Mouse (Mus musculus): ENCODE measurements around the gene Capsl. TPM values are rescaled to one million over a fixed set of nuclear protein-coding genes. Genes with fewer than 3 reads are reported as not detected.

Gene Capsl
- polyA plus RNA-seq, 1 experiment from 2014 or later = 0.61 TPM

DNA sequence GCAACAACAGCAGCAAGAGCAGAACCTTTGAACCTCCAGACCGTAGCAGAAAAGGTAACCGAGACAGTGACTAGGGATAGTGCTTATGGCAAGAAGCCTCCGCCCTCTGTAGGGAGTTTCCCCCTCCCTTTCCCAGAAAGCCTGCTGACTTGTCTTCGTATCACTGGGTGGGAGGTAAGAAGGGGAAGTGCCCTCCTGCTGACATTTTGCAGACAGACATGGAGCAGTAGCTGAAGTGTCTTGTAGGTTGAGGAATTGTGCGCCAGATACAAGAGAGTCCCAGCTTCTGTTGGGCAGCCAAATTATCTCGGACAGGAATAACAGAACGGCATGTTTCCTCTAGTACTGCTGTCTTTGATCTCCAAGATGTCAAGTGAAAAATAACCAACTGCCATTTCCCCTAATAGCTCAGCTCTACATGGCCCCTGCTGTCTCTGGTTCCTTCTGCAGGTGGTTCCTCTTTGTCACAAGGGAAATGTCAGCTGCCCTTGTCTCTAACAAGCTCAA, 27.7 kb downstream of the Capsl start:
- DNase-seq (ENCODE audit: low spot score, missing footprints) (no peak), ATAC-seq (ENCODE audit: low FRiP score) (no peak)
- WGBS = 79% methylated on average over 7 of the region's 7 CpGs
- no peak overlapping the region for H3K9ac ChIP-seq (ENCODE audit: low read length)
- H3K27ac ChIP-seq (ENCODE audit: low read depth, low read length) = no peak overlapping the region
- no peaks in the 10 kb centered on the region for H3K36me3 ChIP-seq (ENCODE audit: control insufficient read depth, insufficient read depth, low read length)
- no peaks in the 10 kb centered on the region for H3K9me3 ChIP-seq (ENCODE audit: control insufficient read depth, low read length)
- H3K4me1 ChIP-seq (ENCODE audit: control insufficient read depth, insufficient read depth, low read length) = no peaks in the 10 kb centered on the region
- H3K4me3 ChIP-seq (ENCODE audit: low read depth, low read length) = no peak overlapping the region
- H3K27me3 ChIP-seq (ENCODE audit: control insufficient read depth, insufficient read depth, low read length) = no peaks in the 10 kb centered on the region
- no peak overlapping the region for H3K4me2 ChIP-seq

DNA sequence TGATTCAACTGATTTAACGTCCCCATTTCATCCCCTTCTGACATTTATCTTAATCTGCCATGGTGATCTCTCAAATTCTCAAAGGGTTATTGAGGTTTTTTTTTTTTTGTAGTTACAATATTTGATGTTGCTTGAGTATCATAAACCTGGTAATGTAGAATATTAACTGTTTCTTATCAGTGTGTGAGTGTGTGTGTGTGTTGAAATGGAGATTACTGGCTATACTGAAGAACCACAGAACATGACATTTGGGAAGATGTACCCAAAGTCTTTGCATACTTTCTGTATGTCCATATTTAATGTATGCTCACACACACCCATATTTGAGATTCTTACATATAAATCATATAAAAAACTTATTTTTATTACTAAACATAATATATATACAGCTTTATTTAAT, 28.2 kb downstream of the Capsl start:
- 58% methylated on average over 1 of the region's 1 CpGs for WGBS
- ATAC-seq (ENCODE audit: low FRiP score) = no peak
- H3K9ac ChIP-seq (ENCODE audit: low read length) = no peak overlapping the region
- no peaks in the 10 kb centered on the region for H3K9me3 ChIP-seq (ENCODE audit: control insufficient read depth, low read length)
- H3K27me3 ChIP-seq (ENCODE audit: control insufficient read depth, insufficient read depth, low read length) = no peaks in the 10 kb centered on the region
- no peak overlapping the region for H3K4me2 ChIP-seq
- no peak overlapping the region for H3K4me3 ChIP-seq (ENCODE audit: low read depth, low read length)
- no peaks in the 10 kb centered on the region for H3K4me1 ChIP-seq (ENCODE audit: control insufficient read depth, insufficient read depth, low read length)
- no peaks in the 10 kb centered on the region for H3K36me3 ChIP-seq (ENCODE audit: control insufficient read depth, insufficient read depth, low read length)
- H3K27ac ChIP-seq (ENCODE audit: low read depth, low read length) = no peak overlapping the region
- no peak for DNase-seq (ENCODE audit: low spot score, missing footprints)

DNA sequence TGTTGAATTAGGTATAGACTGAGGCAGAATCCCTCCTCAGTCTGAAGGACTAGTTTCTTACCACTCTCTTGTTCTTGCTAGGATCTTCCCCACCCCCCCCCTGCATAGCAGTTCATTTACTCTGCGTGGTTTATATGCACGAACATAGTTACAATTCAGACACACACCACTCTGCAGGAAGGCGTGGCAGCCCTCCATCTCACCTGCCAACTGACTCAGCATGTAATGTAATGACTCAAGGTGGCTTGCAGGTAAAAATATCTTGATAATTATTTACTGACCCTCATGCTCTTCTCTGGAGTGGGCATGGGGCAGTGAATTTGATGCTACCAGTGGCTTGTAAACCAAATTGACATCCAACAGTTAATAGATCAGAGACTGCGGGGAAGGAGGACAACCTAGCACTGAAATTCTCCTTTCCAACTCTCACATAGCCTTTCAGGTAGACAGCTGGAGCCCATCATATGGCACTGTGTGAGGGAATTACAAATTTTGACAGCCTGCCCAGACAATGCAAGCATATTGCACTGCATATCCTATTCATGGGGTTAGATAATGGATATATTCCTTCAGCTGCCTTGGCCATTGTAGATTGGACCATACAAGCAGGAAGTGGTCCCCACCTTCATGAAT, 35.3 kb downstream of the Capsl start:
- Histone ChIP-seq H3K27ac (ENCODE audit: low read depth, low read length) (no peak overlapping the region), H3K4me2 (no peak overlapping the region), H3K4me3 (ENCODE audit: low read depth, low read length) (no peak overlapping the region), H3K27me3 (ENCODE audit: control insufficient read depth, insufficient read depth, low read length) (no peaks in the 10 kb centered on the region), H3K4me1 (ENCODE audit: control insufficient read depth, insufficient read depth, low read length) (no peaks in the 10 kb centered on the region), H3K36me3 (ENCODE audit: control insufficient read depth, insufficient read depth, low read length) (no peaks in the 10 kb centered on the region), H3K9me3 (ENCODE audit: control insufficient read depth, low read length) (no peaks in the 10 kb centered on the region), H3K9ac (ENCODE audit: low read length) (no peak overlapping the region)
- 86% methylated on average over 4 of the region's 4 CpGs for WGBS
- ATAC-seq (ENCODE audit: low FRiP score) (no peak), DNase-seq (ENCODE audit: low spot score, missing footprints) (no peak)

DNA sequence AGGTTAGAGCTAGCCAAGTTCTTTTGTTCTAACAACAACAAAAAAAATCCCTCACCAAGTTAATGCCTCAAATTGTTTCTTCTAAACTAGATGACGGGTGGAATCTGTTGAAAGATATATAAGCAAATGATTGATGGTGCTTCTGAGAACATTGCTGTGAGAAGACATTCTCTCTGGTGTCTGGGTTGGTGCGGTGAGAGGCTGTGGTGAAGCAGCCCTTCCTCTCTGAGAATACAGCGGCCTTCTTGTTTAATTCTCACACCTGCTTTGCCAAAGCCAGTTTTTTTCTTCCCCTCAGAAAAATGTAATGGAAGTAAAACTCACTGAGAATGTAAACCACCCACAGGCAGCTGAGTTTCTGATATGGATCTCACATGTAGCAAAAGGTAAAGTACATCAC, 36.3 kb downstream of the Capsl start:
- 76% methylated on average over 3 of the region's 3 CpGs for WGBS
- H3K9ac ChIP-seq (ENCODE audit: low read length) = no peak overlapping the region

GRCm38 (mm10) chr15:9472618-9473017, 36.8 kb downstream of the Capsl start:
- Histone ChIP-seq H3K4me3 (ENCODE audit: low read depth, low read length) (no peak overlapping the region), H3K9ac (ENCODE audit: low read length) (no peak overlapping the region), H3K27ac (ENCODE audit: low read depth, low read length) (no peak overlapping the region), H3K4me1 (ENCODE audit: control insufficient read depth, insufficient read depth, low read length) (no peaks in the 10 kb centered on the region), H3K9me3 (ENCODE audit: control insufficient read depth, low read length) (no peaks in the 10 kb centered on the region), H3K27me3 (ENCODE audit: control insufficient read depth, insufficient read depth, low read length) (no peaks in the 10 kb centered on the region), H3K36me3 (ENCODE audit: control insufficient read depth, insufficient read depth, low read length) (no peaks in the 10 kb centered on the region), H3K4me2 (no peak overlapping the region)
- 64% methylated on average over 3 of the region's 3 CpGs for WGBS
- ATAC-seq (ENCODE audit: low FRiP score) (no peak), DNase-seq (ENCODE audit: low spot score, missing footprints) (no peak)

More for the DNA sequence above, 36.3 kb downstream of the Capsl start:
- no peak overlapping the region for H3K27ac ChIP-seq (ENCODE audit: low read depth, low read length)
- no peak overlapping the region for H3K4me3 ChIP-seq (ENCODE audit: low read depth, low read length)
- ATAC-seq (ENCODE audit: low FRiP score) (no peak), DNase-seq (ENCODE audit: low spot score, missing footprints) (no peak)
- H3K4me2 ChIP-seq = no peak overlapping the region
- H3K27me3 ChIP-seq (ENCODE audit: control insufficient read depth, insufficient read depth, low read length) = no peaks in the 10 kb centered on the region
- no peaks in the 10 kb centered on the region for H3K9me3 ChIP-seq (ENCODE audit: control insufficient read depth, low read length)
- no peaks in the 10 kb centered on the region for H3K36me3 ChIP-seq (ENCODE audit: control insufficient read depth, insufficient read depth, low read length)
- H3K4me1 ChIP-seq (ENCODE audit: control insufficient read depth, insufficient read depth, low read length) = no peaks in the 10 kb centered on the region

GRCm38 (mm10) chr15:9473188-9473587, 37.4 kb downstream of the Capsl start:
- Histone ChIP-seq H3K36me3 (ENCODE audit: control insufficient read depth, insufficient read depth, low read length) (no peaks in the 10 kb centered on the region), H3K27me3 (ENCODE audit: control insufficient read depth, insufficient read depth, low read length) (no peaks in the 10 kb centered on the region), H3K4me3 (ENCODE audit: low read depth, low read length) (no peak overlapping the region), H3K4me2 (no peak overlapping the region), H3K4me1 (ENCODE audit: control insufficient read depth, insufficient read depth, low read length) (no peaks in the 10 kb centered on the region), H3K27ac (ENCODE audit: low read depth, low read length) (no peak overlapping the region), H3K9me3 (ENCODE audit: control insufficient read depth, low read length) (no peaks in the 10 kb centered on the region), H3K9ac (ENCODE audit: low read length) (no peak overlapping the region)
- ATAC-seq (ENCODE audit: low FRiP score) = no peak
- WGBS = 95% methylated on average over 1 of the region's 1 CpGs
- no peak for DNase-seq (ENCODE audit: low spot score, missing footprints)

DNA sequence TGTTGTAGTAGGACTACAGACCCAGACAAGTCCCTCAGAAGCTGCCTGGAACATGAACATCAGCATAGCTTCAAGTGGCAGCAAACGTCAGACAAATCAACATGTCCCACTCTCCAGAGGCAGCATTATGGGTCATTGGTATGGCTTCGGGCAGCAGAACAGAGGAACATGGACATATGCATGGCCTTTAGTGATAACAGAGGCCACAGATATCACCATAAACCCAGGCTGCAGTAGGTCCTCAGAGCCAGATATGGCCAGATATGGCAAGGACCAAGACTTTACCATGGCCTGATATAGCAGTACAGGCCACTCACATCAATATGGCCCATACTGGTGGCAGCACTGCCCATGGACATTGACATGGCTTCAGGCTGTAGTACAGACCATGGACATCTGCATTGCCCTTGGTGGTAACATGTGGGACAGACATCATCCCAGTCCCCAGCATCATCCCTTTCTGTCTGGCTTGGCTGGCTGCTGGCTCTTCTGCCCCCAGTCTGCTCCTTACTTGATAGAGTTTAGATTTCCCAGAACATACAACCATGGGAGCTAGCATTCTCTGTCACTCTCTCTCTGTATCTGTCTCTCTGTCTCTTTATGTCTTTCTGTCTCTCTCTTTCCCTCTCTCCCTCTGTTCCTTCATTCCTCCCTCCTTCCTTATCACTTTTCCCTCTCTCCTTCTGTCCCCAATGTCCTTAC, 53.7 kb downstream of the Capsl start:
- Histone ChIP-seq H3K9me3 (ENCODE audit: control insufficient read depth, low read length) (no peaks in the 10 kb centered on the region), H3K27me3 (ENCODE audit: control insufficient read depth, insufficient read depth, low read length) (no peaks in the 10 kb centered on the region), H3K36me3 (ENCODE audit: control insufficient read depth, insufficient read depth, low read length) (no peaks in the 10 kb centered on the region), H3K9ac (ENCODE audit: low read length) (no peak overlapping the region), H3K4me1 (ENCODE audit: control insufficient read depth, insufficient read depth, low read length) (no peaks in the 10 kb centered on the region), H3K4me3 (ENCODE audit: low read depth, low read length) (no peak overlapping the region), H3K4me2 (no peak overlapping the region), H3K27ac (ENCODE audit: low read depth, low read length) (no peak overlapping the region)
- DNase-seq (ENCODE audit: low spot score, missing footprints) = no peak
- 85% methylated on average over 2 of the region's 2 CpGs for WGBS
- ATAC-seq (ENCODE audit: low FRiP score) = no peak

- no peak for ATAC-seq (ENCODE audit: low FRiP score)
- Histone ChIP-seq H3K27ac (ENCODE audit: low read depth, low read length) (no peak overlapping the region), H3K4me3 (ENCODE audit: low read depth, low read length) (no peak overlapping the region), H3K27me3 (ENCODE audit: control insufficient read depth, insufficient read depth, low read length) (no peaks in the 10 kb centered on the region), H3K4me2 (no peak overlapping the region), H3K9me3 (ENCODE audit: control insufficient read depth, low read length) (no peaks in the 10 kb centered on the region), H3K9ac (ENCODE audit: low read length) (no peak overlapping the region), H3K36me3 (ENCODE audit: control insufficient read depth, insufficient read depth, low read length) (no peaks in the 10 kb centered on the region), H3K4me1 (ENCODE audit: control insufficient read depth, insufficient read depth, low read length) (no peaks in the 10 kb centered on the region)
- 80% methylated on average over 3 of the region's 3 CpGs for WGBS
- DNase-seq (ENCODE audit: low spot score, missing footprints) = no peak
Observed at GRCm38 (mm10) chr15:9492077-9492476, 56.2 kb downstream of the Capsl start.

Measured in midbrain, embryonic 11.5 days (tissue).